Mouse (Mus musculus): ENCODE results near the gene Tcam1. TPM values are rescaled to one million over a fixed set of nuclear protein-coding genes. Genes with fewer than 3 reads are reported as not detected.

Gene Tcam1
- total and polyA plus RNA-seq, 3 experiments = 4.6 to 8.9 TPM; not detected in 1

DNA sequence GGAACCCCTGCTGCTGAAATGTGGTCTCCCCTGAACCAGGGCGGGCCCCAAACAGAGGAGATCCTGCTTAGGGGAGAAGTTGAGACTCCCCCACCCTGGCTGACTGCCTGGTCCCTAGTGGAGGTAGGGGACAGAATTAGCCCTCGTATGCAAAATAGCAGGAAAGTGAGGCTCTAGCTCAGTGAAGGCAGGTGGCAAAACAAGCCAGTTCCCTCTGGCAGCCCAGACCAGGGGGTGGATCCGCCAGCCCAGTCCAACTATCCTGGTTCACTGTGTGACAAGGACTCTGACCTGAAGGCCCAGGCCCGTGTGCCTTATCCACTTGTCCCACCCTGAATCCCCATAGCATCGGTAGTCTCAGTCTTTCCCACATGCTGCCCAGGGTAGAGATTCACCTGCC lies 33.7 kb downstream of the Tcam1 start:
- H3K9ac ChIP-seq (ENCODE audit: control insufficient read depth, low read depth, low read length, poor library complexity, severe bottlenecking) = no peak overlapping the region
- H3K4me3 ChIP-seq (ENCODE audit: control insufficient read depth in 1 of 2, insufficient read depth in 1 of 2, low read depth in 2 of 2, low read length in 2 of 2) = no peak overlapping the region
- no peaks in the 10 kb centered on the region for H3K36me3 ChIP-seq (ENCODE audit: control insufficient read depth in 1 of 2, insufficient read depth in 2 of 2, low read length in 2 of 2)
- no peaks in the 10 kb centered on the region for H3K79me2 ChIP-seq (ENCODE audit: control insufficient read depth, insufficient read depth, low read length, poor library complexity)
- H3K4me1 ChIP-seq (ENCODE audit: control insufficient read depth in 1 of 2, insufficient read depth in 2 of 2, low read length in 2 of 2) = peaks cover 0 to 6% of the 10 kb centered on the region in 2 experiments; a peak in 1 of 4 replicates
- H3K27ac ChIP-seq (ENCODE audit: control insufficient read depth, low read depth, low read length) = no peak overlapping the region
- DNase-seq (ENCODE audit: low read depth, low spot score) = no peak
- TF ChIP-seq CHD2 (IDR thresholded peaks at IDR 0.05; ENCODE audit: low read length) = no peak
- TF ChIP-seq E2F4 (IDR thresholded peaks at IDR 0.05; ENCODE audit: borderline replicate concordance, low read depth, low read length) = no peak
- no peak for TF ChIP-seq ZC3H11A (IDR thresholded peaks at IDR 0.05; ENCODE audit: low read depth, low read length)
- no peak for TF ChIP-seq ETS1 (IDR thresholded peaks at IDR 0.05; ENCODE audit: low read depth, low read length)
- TF ChIP-seq UBTF (IDR thresholded peaks at IDR 0.05; ENCODE audit: borderline replicate concordance, insufficient read depth, low read depth, low read length) = no peak
- no peak for TF ChIP-seq MYB (IDR thresholded peaks at IDR 0.05; ENCODE audit: low read depth, low read length)
- no peak for TF ChIP-seq MAFK (IDR thresholded peaks at IDR 0.05; ENCODE audit: borderline replicate concordance, low read depth, low read length)
- no peak for TF ChIP-seq MAX (IDR thresholded peaks at IDR 0.05; ENCODE audit: low read length)
- TF ChIP-seq CHD1 (IDR thresholded peaks at IDR 0.05; ENCODE audit: low read depth, low read length) = no peak
- TF ChIP-seq TBP (IDR thresholded peaks at IDR 0.05; ENCODE audit: low read depth, low read length) = no peak
- TF ChIP-seq MAZ (IDR thresholded peaks at IDR 0.05; ENCODE audit: low read depth, low read length) = no peak
- TF ChIP-seq NRF1 (IDR thresholded peaks at IDR 0.05; ENCODE audit: insufficient read depth, low read depth, low read length, poor library complexity, severe bottlenecking) = no peak
- TF ChIP-seq POLR2AphosphoS2 (IDR thresholded peaks at IDR 0.05; ENCODE audit: low read length) = no peak
- TF ChIP-seq MXI1 (IDR thresholded peaks at IDR 0.05; ENCODE audit: low read depth, low read length) = no peak
- no peak for TF ChIP-seq POLR2AphosphoS5 (IDR thresholded peaks at IDR 0.05; ENCODE audit: borderline replicate concordance, low read depth, low read length)
- no peak for TF ChIP-seq JUND (IDR thresholded peaks at IDR 0.05; ENCODE audit: low read depth, low read length)
- TF ChIP-seq GATA1 (IDR thresholded peaks at IDR 0.05; ENCODE audit: low read depth, low read length) = no peak
- TF ChIP-seq NELFE (IDR thresholded peaks at IDR 0.05; ENCODE audit: low read depth, low read length) = no peak
- no peaks in the 10 kb centered on the region for H3K9me3 ChIP-seq (replicated peaks; ENCODE audit: insufficient read depth, low read length)
- H3K27me3 ChIP-seq (ENCODE audit: control insufficient read depth in 1 of 2, insufficient read depth in 2 of 2, low read length in 2 of 2) = peaks cover 1 to 5% of the 10 kb centered on the region in 2 experiments; a peak in 2 of 4 replicates

DNA sequence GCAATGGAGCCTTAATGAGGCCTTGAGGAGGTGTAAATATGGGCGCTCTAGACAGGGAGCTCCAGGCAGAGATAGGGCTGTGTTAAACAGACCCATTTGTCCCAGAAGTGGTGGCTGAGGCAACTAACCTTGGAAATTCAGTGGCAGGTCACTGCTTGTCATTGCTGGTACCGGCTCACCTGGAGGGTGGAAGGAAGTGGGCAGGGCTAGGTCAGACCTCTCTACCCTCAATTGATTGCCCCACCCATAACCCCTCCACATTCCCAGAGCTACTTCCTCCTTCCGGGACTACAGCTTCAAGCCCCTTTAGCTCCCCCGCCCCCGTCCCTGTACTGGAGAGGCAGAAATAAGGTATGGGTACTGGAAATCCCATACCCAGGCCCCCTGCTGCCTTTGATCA lies 37.1 kb downstream of the Tcam1 start:
- H3K36me3 ChIP-seq (ENCODE audit: control insufficient read depth in 1 of 2, insufficient read depth in 2 of 2, low read length in 2 of 2) = no peaks in the 10 kb centered on the region
- TF ChIP-seq TAL1 (IDR thresholded peaks at IDR 0.05; ENCODE audit: low read length) (no peak), MYC (IDR thresholded peaks at IDR 0.05; ENCODE audit: low read depth, low read length) (no peak), ELF1 (IDR thresholded peaks at IDR 0.05; ENCODE audit: low read depth, low read length) (no peak), SMC3 (IDR thresholded peaks at IDR 0.05; ENCODE audit: low read depth, low read length) (no peak), CTCF (IDR thresholded peaks at IDR 0.05 in 2 of 3, conservative IDR thresholded peaks at IDR 0.05 in 1 of 3; ENCODE audit: control insufficient read depth in 1 of 3, insufficient read depth in 1 of 3, low read depth in 2 of 3, low read length in 3 of 3, poor library complexity in 1 of 3, severe bottlenecking in 1 of 3) (no peak), JUND (IDR thresholded peaks at IDR 0.05; ENCODE audit: low read depth, low read length) (no peak), USF2 (IDR thresholded peaks at IDR 0.05; ENCODE audit: borderline replicate concordance in 1 of 2, insufficient read depth in 1 of 2, low read depth in 1 of 2, low read length in 2 of 2) (no peak), RCOR1 (IDR thresholded peaks at IDR 0.05; ENCODE audit: low read depth, low read length) (no peak)
- H3K9ac ChIP-seq (ENCODE audit: control insufficient read depth, low read depth, low read length, poor library complexity, severe bottlenecking) = no peak overlapping the region
- no peaks in the 10 kb centered on the region for H3K9me3 ChIP-seq (replicated peaks; ENCODE audit: insufficient read depth, low read length)
- H3K4me1 ChIP-seq (ENCODE audit: control insufficient read depth in 1 of 2, insufficient read depth in 2 of 2, low read length in 2 of 2) = peaks cover 0 to 6% of the 10 kb centered on the region in 2 experiments; a peak in 1 of 4 replicates
- peaks cover 1 to 3% of the 10 kb centered on the region in 2 experiments; a peak in 1 of 4 replicates for H3K27me3 ChIP-seq (ENCODE audit: control insufficient read depth in 1 of 2, insufficient read depth in 2 of 2, low read length in 2 of 2)
- no peak overlapping the region for H3K4me3 ChIP-seq (ENCODE audit: control insufficient read depth in 1 of 2, insufficient read depth in 1 of 2, low read depth in 2 of 2, low read length in 2 of 2)
- H3K79me2 ChIP-seq (ENCODE audit: control insufficient read depth, insufficient read depth, low read length, poor library complexity) = no peaks in the 10 kb centered on the region
- DNase-seq (ENCODE audit: low read depth, low spot score) = no peak
- H3K27ac ChIP-seq (ENCODE audit: control insufficient read depth, low read depth, low read length) = no peak overlapping the region
